Mouse (Mus musculus): ENCODE measurements at regions not wholly inside any gene's neighbourhood (a gene's known extent, or its start where the extent isn't known, plus 50 kb on each side); places are given as distances from the start of the nearest gene placed in this dataset.
A peak's percentile ranks its signal among the peaks of the same experiment; 100 is the strongest.

- Histone ChIP-seq H3K4me3 (no peak overlapping the region), H3K27me3 (replicated peaks) (no peaks in the 10 kb centered on the region), H3K4me1 (no peaks in the 10 kb centered on the region), H3K9ac (no peak overlapping the region), H3K4me2 (replicated peaks) (no peak overlapping the region), H3K27ac (no peak overlapping the region), H3K9me3 (no peaks in the 10 kb centered on the region), H3K36me3 (no peaks in the 10 kb centered on the region)
- peak; percentile 66; the same call in 1 of the 2 replicates for ATAC-seq (ENCODE audit: low FRiP score, low read depth)
- 63% methylated on average over 4 of the region's 4 CpGs for WGBS
Observed at GRCm38 (mm10) chr12:94031364-94031763, 1660.7 kb upstream of the Flrt2 start.

GRCm38 (mm10) chr12:94047972-94048371, 1644.1 kb upstream of the Flrt2 start:
- H3K9me3 ChIP-seq, result no peaks in the 10 kb centered on the region
- no peak overlapping the region for H3K4me3 ChIP-seq
- no peaks in the 10 kb centered on the region for H3K36me3 ChIP-seq
- no peak overlapping the region for H3K4me2 ChIP-seq (replicated peaks)
- ATAC-seq (ENCODE audit: low FRiP score, low read depth), result no peak
- H3K27me3 ChIP-seq (replicated peaks), result no peaks in the 10 kb centered on the region
- WGBS, result 86% methylated on average over 2 of the region's 2 CpGs
- H3K4me1 ChIP-seq, result no peaks in the 10 kb centered on the region
- H3K9ac ChIP-seq, result no peak overlapping the region
- H3K27ac ChIP-seq, result no peak overlapping the region

- no peaks in the 10 kb centered on the region for H3K4me1 ChIP-seq
- H3K4me3 ChIP-seq, result no peak overlapping the region
- H3K27ac ChIP-seq, result no peak overlapping the region
- H3K9ac ChIP-seq, result no peak overlapping the region
- H3K4me2 ChIP-seq (replicated peaks), result no peak overlapping the region
- no peaks in the 10 kb centered on the region for H3K9me3 ChIP-seq
- no peaks in the 10 kb centered on the region for H3K27me3 ChIP-seq (replicated peaks)
- H3K36me3 ChIP-seq, result no peaks in the 10 kb centered on the region
- no peak for ATAC-seq (ENCODE audit: low FRiP score, low read depth)
- 94% methylated on average over 2 of the region's 2 CpGs for WGBS
Observed at GRCm38 (mm10) chr12:94057767-94058166, 1634.3 kb upstream of the Flrt2 start.

DNA sequence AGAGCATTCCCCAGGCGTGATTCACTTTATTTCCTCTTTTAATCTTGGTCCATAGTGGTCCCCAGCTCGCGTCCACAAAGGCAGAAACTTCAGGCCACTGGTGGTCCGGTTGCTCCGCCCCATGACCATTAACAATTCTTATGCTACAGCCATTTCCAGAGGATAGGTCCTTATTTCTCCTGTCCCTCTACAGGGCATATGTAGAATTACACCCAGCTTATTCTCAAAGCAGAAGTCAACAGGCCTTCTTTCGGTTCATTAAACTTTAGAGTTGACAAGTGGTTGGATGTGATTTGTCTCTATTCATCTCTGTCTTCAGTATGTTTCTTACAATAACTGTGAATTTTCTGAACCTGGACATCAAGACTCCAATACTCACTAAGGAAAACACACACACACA, 1632.4 kb upstream of the Flrt2 start:
- 89% methylated on average over 6 of the region's 6 CpGs for WGBS

GRCm38 (mm10) chr12:94060336-94060735, 1631.7 kb upstream of the Flrt2 start:
- WGBS, result 81% methylated on average over 2 of the region's 2 CpGs
- H3K4me3 ChIP-seq, result no peak overlapping the region
- H3K9me3 ChIP-seq, result no peaks in the 10 kb centered on the region
- no peak overlapping the region for H3K4me2 ChIP-seq (replicated peaks)
- no peaks in the 10 kb centered on the region for H3K36me3 ChIP-seq
- no peak for ATAC-seq (ENCODE audit: low FRiP score, low read depth)
- no peak overlapping the region for H3K9ac ChIP-seq
- no peaks in the 10 kb centered on the region for H3K4me1 ChIP-seq
- H3K27ac ChIP-seq, result no peak overlapping the region
- no peaks in the 10 kb centered on the region for H3K27me3 ChIP-seq (replicated peaks)

More for the DNA sequence above, 1632.4 kb upstream of the Flrt2 start:
- Histone ChIP-seq H3K9ac (no peak overlapping the region), H3K27ac (no peak overlapping the region), H3K4me1 (no peaks in the 10 kb centered on the region), H3K36me3 (no peaks in the 10 kb centered on the region), H3K9me3 (no peaks in the 10 kb centered on the region), H3K27me3 (replicated peaks) (no peaks in the 10 kb centered on the region), H3K4me3 (no peak overlapping the region), H3K4me2 (replicated peaks) (no peak overlapping the region)
- ATAC-seq (ENCODE audit: low FRiP score, low read depth), result no peak

DNA sequence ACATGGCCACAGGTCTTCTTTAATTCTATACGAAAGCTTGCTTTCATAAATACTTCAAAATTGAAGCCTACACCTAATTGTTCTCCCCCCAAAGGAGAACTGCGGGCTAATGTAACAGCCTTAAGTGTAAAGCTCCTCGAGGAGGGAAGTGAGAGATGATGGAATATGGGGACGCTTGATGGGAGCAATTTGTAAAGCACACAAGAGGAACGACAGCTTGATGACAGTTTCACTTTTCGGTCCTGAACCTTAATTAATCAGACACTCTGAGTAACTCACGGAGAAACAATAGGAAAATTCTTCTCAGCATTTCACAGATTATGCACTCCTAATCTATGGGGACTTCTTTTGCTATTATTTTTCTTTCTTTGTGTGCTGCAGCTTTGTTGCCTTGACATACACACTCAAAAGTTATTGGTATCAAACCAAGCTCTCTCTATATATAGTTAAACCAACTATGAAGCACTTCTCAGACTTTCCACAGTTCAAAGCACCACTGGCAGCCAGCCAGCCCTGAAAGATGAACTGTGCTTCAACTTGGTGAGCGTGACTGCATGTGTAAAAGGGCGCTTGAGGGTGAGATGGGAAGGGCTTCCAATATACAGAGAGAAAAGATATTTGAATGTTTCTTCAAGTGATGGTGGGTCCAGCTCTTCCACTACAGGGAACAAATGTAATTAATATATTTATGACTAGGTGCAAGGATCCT, 1625.4 kb upstream of the Flrt2 start:
- Histone ChIP-seq H3K9me3 (no peaks in the 10 kb centered on the region), H3K4me3 (no peak overlapping the region), H3K4me2 (replicated peaks) (no peak overlapping the region), H3K36me3 (no peaks in the 10 kb centered on the region), H3K4me1 (no peaks in the 10 kb centered on the region; the same call in 1 of the 2 replicates), H3K27ac (no peak overlapping the region), H3K9ac (no peak overlapping the region), H3K27me3 (replicated peaks) (no peaks in the 10 kb centered on the region)
- no peak for ATAC-seq (ENCODE audit: low FRiP score, low read depth)
- WGBS, result 68% methylated on average over 9 of the region's 9 CpGs

DNA sequence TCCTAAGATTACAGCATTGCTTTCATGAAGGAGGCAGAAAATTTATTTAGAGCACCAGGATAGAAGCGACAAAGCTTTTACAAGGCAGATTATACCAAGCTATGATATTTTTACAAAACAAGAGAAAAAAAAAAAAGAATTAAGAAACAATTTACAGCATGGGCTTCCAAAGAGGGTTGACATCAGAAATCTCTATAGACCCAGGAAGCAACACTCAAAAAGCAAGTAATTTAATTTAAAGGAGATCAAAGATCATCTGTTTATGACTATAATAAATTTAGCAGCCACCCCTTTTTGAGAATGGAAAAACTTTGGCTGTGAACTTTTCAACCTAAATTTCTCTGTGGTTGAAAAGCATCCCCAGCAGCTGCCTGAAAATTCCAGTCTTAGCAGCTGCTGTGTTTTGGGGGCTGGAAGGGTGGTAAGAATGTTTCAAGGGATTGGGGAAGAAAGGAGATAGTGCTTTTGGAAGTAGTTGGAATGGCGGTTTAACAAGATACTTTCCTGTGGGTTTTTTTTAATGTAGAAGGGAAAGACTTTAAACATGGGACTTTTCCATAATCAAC, 1621.0 kb upstream of the Flrt2 start:
- no peaks in the 10 kb centered on the region; the same call in 1 of the 2 replicates for H3K4me1 ChIP-seq
- 77% methylated on average over 2 of the region's 2 CpGs for WGBS
- H3K4me3 ChIP-seq, result no peak overlapping the region
- H3K9me3 ChIP-seq, result no peaks in the 10 kb centered on the region
- no peaks in the 10 kb centered on the region for H3K36me3 ChIP-seq
- no peak overlapping the region for H3K9ac ChIP-seq
- ATAC-seq (ENCODE audit: low FRiP score, low read depth), result no peak
- H3K27me3 ChIP-seq (replicated peaks), result no peaks in the 10 kb centered on the region
- no peak overlapping the region for H3K27ac ChIP-seq
- H3K4me2 ChIP-seq (replicated peaks), result no peak overlapping the region

GRCm38 (mm10) chr12:94105582-94106162, 1586.4 kb upstream of the Flrt2 start:
- Histone ChIP-seq H3K4me1 (no peaks in the 10 kb centered on the region), H3K27ac (no peak overlapping the region), H3K9ac (no peak overlapping the region), H3K36me3 (no peaks in the 10 kb centered on the region), H3K9me3 (no peaks in the 10 kb centered on the region), H3K4me2 (replicated peaks) (no peak overlapping the region), H3K4me3 (no peak overlapping the region), H3K27me3 (replicated peaks) (no peaks in the 10 kb centered on the region)
- 39% methylated on average over 1 of the region's 1 CpGs for WGBS
- ATAC-seq (ENCODE audit: low FRiP score, low read depth), result no peak

- no peak for ATAC-seq (ENCODE audit: low FRiP score, low read depth)
- Histone ChIP-seq H3K4me3 (no peak overlapping the region), H3K36me3 (no peaks in the 10 kb centered on the region), H3K27me3 (replicated peaks) (no peaks in the 10 kb centered on the region), H3K9me3 (no peaks in the 10 kb centered on the region), H3K27ac (no peak overlapping the region), H3K4me1 (no peaks in the 10 kb centered on the region), H3K4me2 (replicated peaks) (no peak overlapping the region), H3K9ac (no peak overlapping the region)
- WGBS, result 81% methylated on average over 5 of the region's 5 CpGs
Observed at GRCm38 (mm10) chr12:94150143-94150542, 1541.9 kb upstream of the Flrt2 start.

GRCm38 (mm10) chr12:94155110-94155858, 1536.7 kb upstream of the Flrt2 start:
- Histone ChIP-seq H3K9ac (no peak overlapping the region), H3K27me3 (replicated peaks) (no peaks in the 10 kb centered on the region), H3K4me3 (no peak overlapping the region), H3K4me2 (replicated peaks) (no peak overlapping the region), H3K27ac (no peak overlapping the region), H3K4me1 (no peaks in the 10 kb centered on the region), H3K9me3 (no peaks in the 10 kb centered on the region), H3K36me3 (no peaks in the 10 kb centered on the region)
- WGBS, result 82% methylated on average over 12 of the region's 12 CpGs
- no peak for ATAC-seq (ENCODE audit: low FRiP score, low read depth)

DNA sequence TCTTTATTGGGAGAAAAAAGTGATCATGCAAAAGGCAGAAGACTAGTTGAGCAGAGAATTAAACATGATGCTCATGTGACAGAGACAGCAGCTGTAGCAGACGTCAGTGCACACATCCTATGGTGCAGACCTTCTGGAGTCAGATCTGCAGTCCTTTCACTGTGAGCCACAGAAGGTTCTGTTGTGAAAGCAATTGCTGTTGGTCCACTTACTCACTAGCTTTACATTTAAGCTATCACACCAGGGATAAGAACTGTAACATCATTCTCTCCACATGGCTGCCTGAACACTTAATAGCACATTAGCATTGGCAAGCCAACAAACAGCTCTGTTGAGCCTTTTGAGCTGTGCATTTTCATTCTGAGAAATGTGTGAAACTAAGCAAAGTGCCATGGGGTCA, 1509.7 kb upstream of the Flrt2 start:
- Histone ChIP-seq H3K9ac (no peak overlapping the region), H3K27me3 (replicated peaks) (no peaks in the 10 kb centered on the region), H3K36me3 (no peaks in the 10 kb centered on the region), H3K9me3 (no peaks in the 10 kb centered on the region), H3K4me1 (no peaks in the 10 kb centered on the region), H3K27ac (no peak overlapping the region), H3K4me2 (replicated peaks) (no peak overlapping the region), H3K4me3 (no peak overlapping the region)
- ATAC-seq (ENCODE audit: low FRiP score, low read depth), result no peak
- 19% methylated on average over 1 of the region's 1 CpGs for WGBS

- Histone ChIP-seq H3K4me2 (replicated peaks) (no peak overlapping the region), H3K4me1 (no peaks in the 10 kb centered on the region; the same call in 1 of the 2 replicates), H3K36me3 (no peaks in the 10 kb centered on the region), H3K27me3 (replicated peaks) (no peaks in the 10 kb centered on the region), H3K9ac (no peak overlapping the region), H3K9me3 (no peaks in the 10 kb centered on the region), H3K27ac (no peak overlapping the region), H3K4me3 (no peak overlapping the region)
- WGBS, result 63% methylated on average over 4 of the region's 4 CpGs
- peak; percentile 29; the same call in 1 of the 2 replicates for ATAC-seq (ENCODE audit: low FRiP score, low read depth)
Observed at GRCm38 (mm10) chr12:94190620-94191081, 1501.4 kb upstream of the Flrt2 start.
